Comparison of ENCODE assay signal across 9 mouse cellular contexts in the genomic region with DNA sequence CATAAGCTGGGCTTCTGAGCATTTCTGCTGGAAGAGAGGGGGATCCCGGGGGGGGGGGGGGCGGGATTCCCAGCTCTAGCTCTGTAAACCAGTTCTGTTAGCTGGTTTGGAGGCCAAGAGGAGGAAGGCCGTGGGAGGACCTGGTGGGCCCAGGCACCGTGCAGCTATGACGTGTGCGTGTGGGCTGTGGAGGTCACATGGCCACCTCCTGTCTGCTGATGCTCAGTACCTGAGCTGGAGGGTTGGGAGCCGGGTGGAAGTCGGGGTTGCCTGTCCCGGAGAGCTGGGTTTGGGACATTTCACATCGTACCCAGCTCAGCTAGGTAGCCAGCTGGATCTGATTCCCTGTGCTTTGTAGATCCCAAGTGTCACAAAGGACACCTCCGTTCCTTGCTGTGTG. TPM values are rescaled to one million over a fixed set of nuclear protein-coding genes. Genes with fewer than 3 reads are reported as not detected.
DNase-seq lines count a peak whose midpoint lies in the region; ATAC-seq and TF ChIP-seq lines count a peak whose summit lies in the region.
"Had no signal": no experiment of that assay in that cellular context is flagged by ENCODE, and none has a peak within 500 bp of the region (broad histone marks: within the 10 kb centered on the region; RNA-seq: fewer than 3 reads in every experiment).

No protein-coding gene starts in this region.

- no peaks in the 10 kb centered on the region for H3K9me3 ChIP-seq in embryonic facial prominence, embryonic 15.5 days (replicated peaks)
- H3K9me3 ChIP-seq: heart, embryonic 15.5 days; limb, embryonic 15.5 days had no signal

- H3K4me2 ChIP-seq in embryonic facial prominence, embryonic 15.5 days (replicated peaks): peak overlapping the region; percentile 91

- H3K36me3 ChIP-seq in embryonic facial prominence, embryonic 15.5 days: no peaks in the 10 kb centered on the region
- H3K36me3 ChIP-seq in heart, adult 2 months (ENCODE audit: control insufficient read depth, insufficient read depth, low read length): no peaks in the 10 kb centered on the region
- H3K36me3 ChIP-seq: heart, embryonic 15.5 days; limb, embryonic 15.5 days had no signal

- no peak for ATAC-seq in embryonic facial prominence, embryonic 15.5 days (ENCODE audit: insufficient number of reproducible peaks, low FRiP score, low TSS enrichment, low read depth)

- DNase-seq in left cerebral cortex, adult 2 months (ENCODE audit: extremely low spot score in 1 of 2, low spot score in 2 of 2): peak; percentile 73 to 74
- DNase-seq in left cerebral cortex, adult 11 months (ENCODE audit: low spot score): no peak
- peak; percentile 39 for DNase-seq in induced T-regulatory cell, adult 2 months (ENCODE audit: low read depth)
- peak; percentile 53 for DNase-seq in right cerebral cortex, postnatal 14 days
- DNase-seq in lung, postnatal 36 days: no peak
- no peak for DNase-seq in heart, adult 2 months

- WGBS in embryonic facial prominence, embryonic 15.5 days: 43% methylated on average over 10 of the region's 11 CpGs
- 73% methylated on average over 10 of the region's 11 CpGs for WGBS in heart, adult 2 months

- H3K4me1 ChIP-seq in embryonic facial prominence, embryonic 15.5 days: peaks cover 26% of the 10 kb centered on the region
- peaks cover 7% of the 10 kb centered on the region for H3K4me1 ChIP-seq in heart, adult 2 months (ENCODE audit: control insufficient read depth, insufficient read depth, low read length)

- TF ChIP-seq EP300 in heart, adult 2 months (IDR thresholded peaks at IDR 0.05; ENCODE audit: insufficient read depth, low read depth, low read length): no peak

- no peak for TF ChIP-seq POLR2A in heart, adult 2 months (IDR thresholded peaks at IDR 0.05; ENCODE audit: insufficient read depth, low read depth, low read length)

- peak overlapping the region; percentile 81 for H3K4me3 ChIP-seq in left cerebral cortex, adult 2 months
- H3K4me3 ChIP-seq in embryonic facial prominence, embryonic 15.5 days (replicated peaks): no peak overlapping the region
- no peak overlapping the region for H3K4me3 ChIP-seq in heart, adult 2 months

- H3K9ac ChIP-seq in embryonic facial prominence, embryonic 15.5 days: no peak overlapping the region
- no peak overlapping the region for H3K9ac ChIP-seq in heart, adult 2 months (ENCODE audit: low read depth, low read length)
- H3K9ac ChIP-seq: limb, embryonic 15.5 days had no signal

- H3K79me2 ChIP-seq in heart, adult 2 months (replicated peaks; ENCODE audit: control insufficient read depth, insufficient read depth, low read length): no peaks in the 10 kb centered on the region

- intact Hi-C loops in left cerebral cortex, adult 2 months (cut with DNase I): loop anchor here (5.0 kb wide), 1 partner anchor 34 kb away; no protein-coding TSS in a partner anchor
- intact Hi-C loops in heart, adult 2 months (cut with DNase I): no loop called here

- TF ChIP-seq CTCF in left cerebral cortex, adult 2 months (IDR thresholded peaks at IDR 0.05): no peak
- TF ChIP-seq CTCF in heart, adult 2 months (IDR thresholded peaks at IDR 0.05): no peak

- peaks cover 46% of the 10 kb centered on the region for H3K27me3 ChIP-seq in embryonic facial prominence, embryonic 15.5 days
- no peaks in the 10 kb centered on the region; the same call in 1 of the 2 replicates for H3K27me3 ChIP-seq in heart, adult 2 months (ENCODE audit: control insufficient read depth, insufficient read depth, low read length)

- H3K27ac ChIP-seq in left cerebral cortex, adult 2 months: peak overlapping the region; percentile 95
- no peak overlapping the region for H3K27ac ChIP-seq in embryonic facial prominence, embryonic 15.5 days (replicated peaks)
- no peak overlapping the region for H3K27ac ChIP-seq in heart, adult 2 months
- H3K27ac ChIP-seq: heart, embryonic 15.5 days; limb, embryonic 15.5 days had no signal

RNA-seq across cellular contexts. Expression of gene Rab6b, which starts 1.8 kb away (rescaled TPM):
- 100 to 1,000 TPM; 605 to 610 TPM for total RNA-seq in left cerebral cortex, adult 2 months (2021)
- 9.5 and 10.2 TPM in 2 replicates for polyA plus RNA-seq in embryonic facial prominence, embryonic 15.5 days (2015; fragmentation: Nextera tagmentation; extraction: Ambion mirVana)
- 1 to 10 TPM; 1.4 to 1.6 TPM for total RNA-seq in heart, adult 2 months (2021)
- polyA plus RNA-seq in heart, adult 2 months (2012; rRNA removed): 0.76 and 6.9 TPM in 2 replicates

Comparison
In these comparisons a context has a peak if more than half of its experiments do, and no peak if none do; other contexts are left out.
1. DNase-seq: peak in left cerebral cortex, adult 2 months (2 of 2), induced T-regulatory cell, adult 2 months (single experiment) and right cerebral cortex, postnatal 14 days (single experiment); none in left cerebral cortex, adult 11 months (single experiment), lung, postnatal 36 days (single experiment) and heart, adult 2 months (0 of 2).
2. RNA of gene Rab6b, which starts 1.8 kb away (total RNA-seq): 605 to 610 TPM in left cerebral cortex, adult 2 months; 1.4 to 1.6 TPM in heart, adult 2 months; every median in the first group is over 100 times any median in the second.